ENCODE assay signal across 29 mouse cellular contexts in genomic region chr1:37053691-37054090, GRCm38 (mm10). TPM values are rescaled to one million over a fixed set of nuclear protein-coding genes. Genes with fewer than 3 reads are reported as not detected.
DNase-seq lines count a peak whose midpoint lies in the region; ATAC-seq and TF ChIP-seq lines count a peak whose summit lies in the region.
"Had no signal": no experiment of that assay in that cellular context is flagged by ENCODE, and none has a peak within 500 bp of the region (broad histone marks: within the 10 kb centered on the region; RNA-seq: fewer than 3 reads in every experiment).

No protein-coding gene starts in this region.

- no peak for TF ChIP-seq POLR2A in kidney, adult 2 months (IDR thresholded peaks at IDR 0.05; ENCODE audit: low read depth, low read length)

- TF ChIP-seq CTCF in kidney, adult 2 months (conservative IDR thresholded peaks at IDR 0.05; ENCODE audit: insufficient read depth, insufficient read length, low read depth, low read length): no peak

- H3K27ac ChIP-seq in kidney, adult 2 months (ENCODE audit: insufficient read depth, low read depth, low read length): no peak overlapping the region
- no peak overlapping the region for H3K27ac ChIP-seq in kidney, embryonic 16.5 days (ENCODE audit: low read length)
- H3K27ac ChIP-seq: forebrain, embryonic 10.5 days; forebrain, embryonic 15.5 days; heart, embryonic 10.5 days; heart, embryonic 15.5 days; hindbrain, embryonic 12.5 days; hindbrain, postnatal 0 days; intestine, embryonic 15.5 days; liver, embryonic 14.5 days; midbrain, embryonic 10.5 days; midbrain, embryonic 15.5 days had no signal

- no peaks in the 10 kb centered on the region for H3K27me3 ChIP-seq in kidney, adult 2 months (replicated peaks; ENCODE audit: control insufficient read depth, insufficient read depth, low read length)
- H3K27me3 ChIP-seq in kidney, embryonic 16.5 days (ENCODE audit: insufficient read depth, low read length): no peaks in the 10 kb centered on the region
- H3K27me3 ChIP-seq: forebrain, embryonic 15.5 days; heart, embryonic 15.5 days; hindbrain, embryonic 12.5 days; intestine, embryonic 15.5 days; midbrain, embryonic 15.5 days had no signal

- 75% methylated on average over 4 of the region's 4 CpGs for WGBS in kidney, adult 2 months
- WGBS in kidney, embryonic 16.5 days: 68% methylated on average over 4 of the region's 4 CpGs

- H3K4me1 ChIP-seq in kidney, adult 2 months (ENCODE audit: control insufficient read depth, insufficient read depth, low read length): no peaks in the 10 kb centered on the region
- no peaks in the 10 kb centered on the region for H3K4me1 ChIP-seq in kidney, embryonic 16.5 days (ENCODE audit: insufficient read depth, low read length)
- H3K4me1 ChIP-seq: forebrain, embryonic 10.5 days; forebrain, embryonic 15.5 days; heart, embryonic 10.5 days; heart, embryonic 15.5 days; hindbrain, embryonic 12.5 days; intestine, embryonic 15.5 days; midbrain, embryonic 10.5 days; midbrain, embryonic 15.5 days had no signal

- DNase-seq in embryo, embryonic 10.5 days (ENCODE audit: low spot score): peak; percentile 15
- no peak for DNase-seq in embryo, embryonic 10 days (ENCODE audit: low spot score)
- DNase-seq in kidney, adult 2 months: peak; percentile 29
- DNase-seq in NIH3T3 (ENCODE audit: low read depth): peak; percentile 12
- DNase-seq in mesoderm, embryonic 11.5 days (ENCODE audit: low read depth, low spot score): peak; percentile 18
- DNase-seq in heart, postnatal 25 days (ENCODE audit: low spot score): no peak
- DNase-seq: adrenal gland, postnatal 36 days; cerebellum, adult 8-10 months; cerebellum, postnatal 25 days; heart, postnatal 36 days; left cerebral cortex, postnatal 4 days; liver; lung, adult 2 months; lung, postnatal 10 days; right cerebral cortex, adult 18-20 months; thymus, postnatal 4 days had no signal

- H3K4me3 ChIP-seq in kidney, adult 2 months (ENCODE audit: insufficient read depth, low read depth, low read length): no peak overlapping the region
- no peak overlapping the region for H3K4me3 ChIP-seq in kidney, embryonic 16.5 days (ENCODE audit: low read length)
- H3K4me3 ChIP-seq: forebrain, embryonic 10.5 days; forebrain, embryonic 15.5 days; heart, embryonic 10.5 days; heart, embryonic 15.5 days; hindbrain, embryonic 12.5 days; intestine, embryonic 15.5 days; midbrain, embryonic 10.5 days; midbrain, embryonic 15.5 days had no signal

- no peaks in the 10 kb centered on the region for H3K36me3 ChIP-seq in kidney, adult 2 months (ENCODE audit: control insufficient read depth, insufficient read depth, low read length)
- no peaks in the 10 kb centered on the region for H3K36me3 ChIP-seq in kidney, embryonic 16.5 days (ENCODE audit: insufficient read depth, low read length)
- H3K36me3 ChIP-seq: forebrain, embryonic 10.5 days; forebrain, embryonic 15.5 days; heart, embryonic 10.5 days; heart, embryonic 15.5 days; hindbrain, embryonic 12.5 days; intestine, embryonic 15.5 days; midbrain, embryonic 10.5 days; midbrain, embryonic 15.5 days had no signal

- H3K9me3 ChIP-seq in kidney, embryonic 16.5 days (ENCODE audit: low read length): no peaks in the 10 kb centered on the region
- H3K9me3 ChIP-seq: forebrain, embryonic 10.5 days; forebrain, embryonic 15.5 days; heart, embryonic 10.5 days; heart, embryonic 15.5 days; hindbrain, embryonic 12.5 days; intestine, embryonic 15.5 days; midbrain, embryonic 10.5 days; midbrain, embryonic 15.5 days had no signal

- H3K4me2 ChIP-seq in kidney, embryonic 16.5 days (replicated peaks; ENCODE audit: low read depth, low read length): no peak overlapping the region
- H3K4me2 ChIP-seq: forebrain, embryonic 15.5 days; heart, embryonic 15.5 days; hindbrain, embryonic 12.5 days; intestine, embryonic 15.5 days; midbrain, embryonic 15.5 days had no signal

- H3K9ac ChIP-seq in kidney, embryonic 16.5 days (replicated peaks; ENCODE audit: low read length): no peak overlapping the region
- H3K9ac ChIP-seq: forebrain, embryonic 15.5 days; heart, embryonic 15.5 days; hindbrain, embryonic 12.5 days; intestine, embryonic 15.5 days; liver, embryonic 14.5 days; midbrain, embryonic 15.5 days had no signal

- intact Hi-C loops in heart, postnatal 25 days (cut with DNase I): no loop called here

- ATAC-seq in kidney, embryonic 16.5 days (ENCODE audit: low FRiP score, low TSS enrichment): no peak
- ATAC-seq: forebrain, embryonic 15.5 days; hindbrain, postnatal 0 days; intestine, embryonic 15.5 days; midbrain, embryonic 15.5 days had no signal

RNA-seq across cellular contexts. Expression of gene Vwa3b, which starts 27.3 kb away (rescaled TPM):
- 0.14 and 0.34 TPM in 2 replicates for polyA plus RNA-seq in kidney, adult 2 months (2012; rRNA removed)
- 0.25 TPM in 1 of 2 replicates, not detected in the other for polyA plus RNA-seq in kidney, embryonic 16.5 days (2015; fragmentation: Nextera tagmentation; extraction: Ambion mirVana)
- total RNA-seq in heart, postnatal 25 days (2021): under 1 TPM; 0.31 to 0.34 TPM
- total RNA-seq: MEL had no signal
- polyA plus RNA-seq: heart, embryonic 10.5 days; kidney, embryonic 14.5 days; liver, embryonic 14.5 days had no signal

Comparison
In these comparisons a context has a peak if more than half of its experiments do, and no peak if none do; other contexts are left out.
1. DNase-seq: peak in embryo, embryonic 10.5 days (single experiment), kidney, adult 2 months (single experiment), NIH3T3 (single experiment) and mesoderm, embryonic 11.5 days (single experiment); none in embryo, embryonic 10 days (single experiment) and heart, postnatal 25 days (single experiment).